Mouse (Mus musculus) right cerebral cortex, adult 2 months (tissue): ENCODE results near the gene Cdk8.

Source experiments
- DNase-seq, 2 experiments: peaks; one replicate each; pipeline ENCODE4 v3.0.0; 2021 to 2022; ENCODE audit warnings: low spot score in 2 of 2

Gene Cdk8

DNA sequence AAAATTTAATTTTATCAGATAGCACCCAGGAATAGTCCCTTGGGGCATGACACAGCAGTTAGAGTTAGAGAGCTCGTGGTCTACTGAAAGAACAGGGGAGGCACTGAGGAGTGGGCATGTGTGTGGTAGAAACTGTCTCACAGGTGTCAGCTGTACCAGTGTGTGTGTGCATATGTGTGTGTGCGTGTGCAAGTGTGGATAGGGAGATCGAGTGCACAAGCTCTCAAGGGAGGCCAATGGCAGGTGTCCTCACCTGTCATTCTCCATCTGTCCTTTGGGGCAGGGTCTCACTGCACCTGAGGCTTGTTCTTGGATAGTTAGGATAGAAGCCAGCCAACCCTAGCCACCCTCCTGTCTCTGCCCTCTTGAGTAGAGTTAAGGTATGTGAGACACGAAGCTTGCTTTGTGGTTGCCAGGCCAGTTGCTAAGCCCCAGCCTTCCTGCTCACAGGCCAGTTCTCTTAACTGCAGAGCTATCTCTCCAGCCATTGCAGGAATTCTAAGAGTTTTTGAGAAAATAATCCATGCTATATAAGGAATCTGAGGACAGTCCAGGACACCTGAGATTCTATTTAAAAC is 50.3 kb downstream of the Cdk8 start:
- DNase-seq = no peak

GRCm38 (mm10) chr5:146281884-146282579 is 51.0 kb downstream of the Cdk8 start:
- DNase-seq = no peak

DNA sequence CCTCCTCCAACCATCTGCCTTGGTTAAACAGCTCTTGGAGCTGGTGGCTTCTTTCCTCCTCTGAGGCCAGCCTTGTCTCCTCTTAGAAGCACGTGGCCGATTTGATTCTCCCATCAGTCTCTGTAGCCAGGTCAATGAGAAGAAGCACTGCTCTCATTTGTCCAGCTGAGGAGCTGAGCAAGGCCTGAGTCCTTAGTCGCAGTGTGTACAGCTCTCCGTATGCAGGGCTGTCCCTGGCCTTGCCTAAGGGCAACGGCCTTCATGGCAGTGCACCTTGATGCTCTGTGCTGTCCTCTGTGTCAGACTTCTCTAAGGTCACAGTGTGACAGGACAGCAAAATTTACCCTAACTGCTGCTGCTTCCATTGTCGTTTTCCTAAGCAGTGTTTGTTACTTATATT is 52.9 kb downstream of the Cdk8 start:
- DNase-seq = no peak

DNA sequence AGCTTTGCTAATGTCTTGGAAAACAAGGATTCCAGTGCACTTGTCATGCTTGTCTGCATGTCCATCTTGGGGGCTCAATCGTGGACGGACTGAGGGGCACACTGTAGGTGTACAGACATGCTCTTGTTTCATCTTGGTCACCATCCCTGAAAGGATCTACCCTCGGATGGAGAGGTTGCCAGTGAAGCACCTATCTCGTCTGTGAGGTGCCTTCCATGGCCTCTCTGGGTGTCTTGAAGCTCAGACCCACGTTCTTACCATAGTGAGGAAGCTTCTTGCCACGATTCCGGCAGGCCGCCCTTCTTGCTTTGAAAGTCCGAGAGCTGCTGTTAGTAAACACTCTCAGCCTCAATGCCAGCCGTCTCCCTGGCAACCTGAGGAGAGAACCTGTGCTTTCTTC is 56.4 kb downstream of the Cdk8 start:
- DNase-seq = no peak

DNA sequence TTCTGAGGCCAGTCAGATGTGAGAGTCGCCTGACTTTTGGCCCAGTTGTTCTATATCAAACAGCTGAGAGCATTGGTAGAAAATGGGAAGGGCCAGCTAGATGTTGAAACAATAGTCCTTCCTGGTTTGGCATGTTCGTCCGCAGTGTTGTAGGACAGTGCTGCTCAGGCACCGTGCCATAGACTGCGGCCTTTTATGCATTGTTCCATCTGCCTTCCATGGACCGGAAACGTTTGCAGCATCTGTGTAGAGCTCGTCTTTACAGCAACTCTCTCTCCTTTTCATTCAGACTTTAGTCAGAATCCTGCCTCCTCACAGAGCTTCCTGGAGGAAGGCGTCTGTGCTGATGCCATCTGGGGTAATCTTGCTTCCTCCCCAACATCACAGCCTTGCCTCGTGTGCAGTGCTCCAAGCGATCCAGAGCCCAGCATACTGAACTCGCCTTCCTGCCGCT is 57.0 kb downstream of the Cdk8 start:
- DNase-seq = peak; percentile 38 to 53

GRCm38 (mm10) chr5:146289921-146290320 is 58.9 kb downstream of the Cdk8 start:
- no peak for DNase-seq

GRCm38 (mm10) chr5:146290446-146290845 is 59.4 kb downstream of the Cdk8 start:
- DNase-seq = no peak

DNA sequence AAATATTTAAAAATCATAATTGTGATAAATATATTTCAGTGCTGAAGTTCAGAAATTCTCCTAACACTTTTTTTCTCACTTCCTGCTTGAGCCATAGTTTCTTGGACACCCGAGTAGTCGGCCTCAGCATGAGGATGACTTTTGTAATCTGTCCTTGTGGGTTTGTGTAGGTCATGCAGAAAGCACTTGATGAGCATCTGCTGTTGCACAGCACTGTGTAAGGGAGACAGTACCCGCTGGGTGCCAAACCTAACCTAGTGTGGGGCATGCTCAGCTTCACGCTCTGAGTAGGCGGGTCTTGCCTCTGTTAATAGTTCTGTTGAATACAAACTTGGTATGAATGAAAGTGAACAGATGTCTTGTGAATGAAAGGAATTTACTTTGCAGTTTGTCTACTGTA is 60.5 kb downstream of the Cdk8 start:
- no peak for DNase-seq

DNA sequence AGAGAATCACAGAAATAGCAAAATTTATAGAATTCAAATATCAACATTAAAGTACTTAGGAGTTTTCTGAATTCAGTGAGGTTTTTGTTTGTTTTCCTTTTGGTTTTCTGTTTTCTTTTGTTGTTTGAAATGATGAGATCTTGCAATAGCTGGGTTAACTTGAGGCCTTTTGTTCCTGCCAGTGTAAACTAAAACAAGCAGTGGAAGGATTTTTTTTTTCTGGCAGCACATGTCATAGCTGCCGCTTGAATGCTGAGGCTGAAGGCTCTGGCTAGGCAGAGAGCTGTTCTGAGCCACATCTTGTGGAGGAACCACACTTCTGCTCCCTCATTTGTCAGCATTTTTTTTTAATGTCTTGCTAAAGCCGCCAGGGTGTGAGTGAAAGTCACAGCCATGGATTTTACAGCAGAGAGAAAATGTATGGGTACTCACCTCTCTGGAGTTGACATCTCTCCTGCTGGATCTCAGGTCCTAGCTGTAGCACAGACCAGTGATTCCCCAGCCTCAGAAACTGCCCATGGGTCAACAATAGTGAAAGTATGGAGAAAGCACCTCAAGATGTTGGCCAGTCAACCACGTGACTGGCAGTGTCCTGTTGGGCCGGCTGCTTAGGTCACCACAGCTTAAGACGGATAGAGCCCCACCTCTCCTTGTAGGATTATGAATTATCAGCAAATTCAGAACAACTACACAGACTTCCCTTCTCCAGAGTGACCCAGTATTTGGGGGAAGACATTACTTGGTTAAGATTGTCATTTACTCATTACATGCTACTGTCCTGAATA is 62.1 kb downstream of the Cdk8 start:
- DNase-seq = no peak

GRCm38 (mm10) chr5:146293919-146294700 is 63.1 kb downstream of the Cdk8 start:
- DNase-seq = no peak

- DNase-seq = no peak
Measured at GRCm38 (mm10) chr5:146294834-146295233, 63.8 kb downstream of the Cdk8 start.

DNA sequence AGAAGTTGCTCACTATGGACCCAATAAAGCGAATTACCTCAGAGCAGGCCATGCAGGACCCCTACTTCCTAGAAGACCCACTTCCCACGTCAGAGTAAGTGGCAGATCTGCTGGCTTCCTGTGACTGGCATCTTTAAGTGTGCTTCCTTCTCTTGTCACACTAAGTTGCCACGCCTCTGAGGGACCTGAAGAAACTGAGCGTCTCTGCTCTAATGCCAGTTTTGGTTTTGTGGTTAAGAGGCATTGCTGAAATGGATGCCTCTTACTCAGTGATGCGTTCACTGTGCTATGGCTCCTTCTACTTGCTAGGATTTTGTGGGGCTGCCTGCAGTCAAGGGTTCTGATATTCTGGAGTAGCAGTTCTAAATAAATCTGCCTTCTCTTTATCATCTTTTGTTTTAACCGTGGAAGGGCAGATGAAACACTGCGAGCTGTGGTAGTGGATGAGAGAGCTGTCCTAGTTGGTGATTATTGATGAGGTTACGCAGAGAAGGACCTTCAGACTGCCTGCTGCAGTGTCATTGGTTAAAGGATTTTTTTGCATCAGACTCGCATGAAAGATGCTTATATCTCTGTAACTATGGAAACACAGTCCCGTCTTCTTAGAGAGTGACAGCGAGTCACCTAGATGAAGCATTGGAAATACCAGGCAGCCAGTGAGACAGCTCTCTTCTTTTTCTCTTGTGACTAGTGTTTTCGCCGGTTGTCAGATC is 67.9 kb downstream of the Cdk8 start:
- no peak for DNase-seq

- DNase-seq = peak in 1 of 2 experiments; percentile 26
Measured at GRCm38 (mm10) chr5:146299520-146299870, 68.5 kb downstream of the Cdk8 start.

DNA sequence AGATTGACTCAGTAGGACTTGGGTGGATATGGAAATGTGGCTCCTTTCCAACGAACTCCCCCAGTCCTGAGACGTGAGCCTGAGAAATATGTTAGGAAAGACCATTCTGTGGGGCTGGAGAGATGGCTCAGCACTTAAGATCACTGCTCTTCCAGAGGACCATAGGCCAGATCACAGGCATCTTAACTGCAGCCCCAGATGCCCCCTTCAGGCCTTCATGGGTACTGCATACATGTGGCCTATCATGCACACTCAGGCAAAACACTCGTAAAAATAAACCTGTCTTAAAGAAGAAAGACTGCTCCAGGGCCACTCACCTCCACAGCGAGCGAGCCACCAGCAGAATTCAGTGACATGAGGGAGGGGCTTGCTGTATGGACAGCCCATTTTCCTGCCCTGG is 72.4 kb downstream of the Cdk8 start:
- peak; percentile 50 to 56 for DNase-seq

DNA sequence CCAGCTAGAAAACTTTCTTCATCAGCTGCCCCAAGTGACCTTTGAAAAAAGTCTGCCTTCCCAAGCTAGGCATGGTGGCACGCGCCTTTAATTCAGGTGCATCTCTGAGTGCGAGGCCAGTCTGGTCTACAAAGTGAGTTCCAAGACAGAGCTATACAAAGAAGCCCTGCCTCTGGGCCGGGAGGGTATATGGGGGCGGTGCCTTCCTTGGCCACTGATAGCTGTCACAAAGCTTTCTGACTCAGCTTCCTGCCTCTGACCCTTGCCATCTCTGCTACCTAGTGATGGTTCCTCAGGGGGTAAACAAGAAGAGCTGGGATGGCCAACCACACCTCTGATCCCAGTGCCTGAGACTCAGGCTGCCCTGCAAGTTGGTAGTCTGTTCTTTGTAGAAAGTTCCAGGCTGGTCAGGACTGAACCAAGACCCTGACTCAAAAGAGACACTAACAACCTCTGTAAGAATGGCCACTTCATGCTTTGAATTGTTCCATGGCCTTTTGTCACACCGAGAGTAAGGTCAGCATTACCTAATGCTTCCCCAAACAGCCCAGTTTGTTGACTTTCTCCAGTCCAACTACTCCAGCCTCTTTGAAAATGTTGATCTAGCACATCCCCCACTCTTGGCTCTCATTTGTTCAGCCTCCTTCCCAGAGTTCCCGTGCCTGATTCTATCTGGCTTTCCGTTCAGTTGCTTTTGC is 76.2 kb downstream of the Cdk8 start:
- DNase-seq = no peak

GRCm38 (mm10) chr5:146307744-146308096 is 76.7 kb downstream of the Cdk8 start:
- no peak for DNase-seq

DNA sequence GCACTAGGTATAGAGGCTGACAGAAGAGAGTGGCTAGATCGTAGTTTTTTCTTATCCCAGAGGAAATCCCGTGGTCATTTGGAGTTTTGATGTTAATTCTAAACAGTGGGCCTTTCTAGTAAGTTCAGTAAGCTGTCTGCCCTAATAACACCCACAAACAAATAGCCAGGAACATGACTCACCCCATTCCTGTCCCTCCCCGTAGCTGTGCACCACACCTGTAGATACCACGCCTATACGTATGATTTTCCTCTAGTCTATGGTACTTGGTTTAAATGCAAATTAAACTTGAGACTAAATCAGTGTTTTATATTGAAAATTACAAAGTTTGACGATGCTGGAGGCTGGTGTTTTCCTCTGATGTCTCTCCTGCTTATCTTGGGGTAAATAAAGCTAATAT is 83.5 kb downstream of the Cdk8 start:
- no peak for DNase-seq

- DNase-seq = peak in 1 of 2 experiments; percentile 21
Measured at GRCm38 (mm10) chr5:146315268-146315921, 84.4 kb downstream of the Cdk8 start.

DNA sequence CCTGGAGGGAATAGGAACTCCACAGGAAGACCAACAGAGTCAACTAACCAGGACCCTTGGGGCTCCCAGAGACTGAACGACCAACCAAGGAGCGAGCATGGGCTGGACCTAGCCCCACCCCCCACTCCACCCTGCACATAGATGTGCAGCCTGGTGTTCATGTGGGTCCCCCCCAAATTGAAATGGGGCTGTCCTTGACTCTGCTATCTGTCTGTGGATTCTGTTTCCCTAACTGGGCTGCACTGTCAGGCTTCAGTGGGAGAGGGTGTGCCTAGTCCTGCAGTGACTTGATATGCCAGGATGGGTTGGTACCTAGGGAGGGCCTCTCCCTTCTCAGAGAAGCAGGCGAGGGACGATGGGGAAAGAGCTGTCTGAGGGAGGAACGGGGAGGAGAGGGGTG is 85.3 kb downstream of the Cdk8 start:
- no peak for DNase-seq

DNA sequence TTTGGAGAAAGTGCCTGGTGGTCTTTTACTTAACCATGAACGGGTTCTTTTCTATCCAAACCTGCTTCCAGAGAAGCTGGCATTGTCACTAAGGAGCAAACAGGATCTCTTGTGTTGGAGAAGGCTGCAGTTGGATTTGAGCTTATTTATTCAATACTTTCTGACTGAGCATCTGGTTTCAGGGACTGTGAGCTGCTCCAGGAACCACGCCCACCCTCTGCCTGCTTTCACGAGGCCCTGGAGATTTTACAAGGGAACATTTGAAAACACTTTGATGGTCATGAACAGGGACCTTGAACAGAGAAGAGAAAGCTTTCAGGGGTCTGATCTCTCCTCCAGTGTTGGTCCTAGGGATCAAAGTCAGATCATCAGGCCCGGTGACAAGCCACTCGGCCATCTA is 87.0 kb downstream of the Cdk8 start:
- DNase-seq = peak in 1 of 2 experiments; percentile 22
